Mouse (Mus musculus): Measurements from ENCODE around the gene Gm2974.
"Not testable (repeated sequence)": the region's sequence is repeated elsewhere in the genome, so short reads cannot be mapped to it uniquely, and the experiment has no call there.

The Gm2974 gene

DNA sequence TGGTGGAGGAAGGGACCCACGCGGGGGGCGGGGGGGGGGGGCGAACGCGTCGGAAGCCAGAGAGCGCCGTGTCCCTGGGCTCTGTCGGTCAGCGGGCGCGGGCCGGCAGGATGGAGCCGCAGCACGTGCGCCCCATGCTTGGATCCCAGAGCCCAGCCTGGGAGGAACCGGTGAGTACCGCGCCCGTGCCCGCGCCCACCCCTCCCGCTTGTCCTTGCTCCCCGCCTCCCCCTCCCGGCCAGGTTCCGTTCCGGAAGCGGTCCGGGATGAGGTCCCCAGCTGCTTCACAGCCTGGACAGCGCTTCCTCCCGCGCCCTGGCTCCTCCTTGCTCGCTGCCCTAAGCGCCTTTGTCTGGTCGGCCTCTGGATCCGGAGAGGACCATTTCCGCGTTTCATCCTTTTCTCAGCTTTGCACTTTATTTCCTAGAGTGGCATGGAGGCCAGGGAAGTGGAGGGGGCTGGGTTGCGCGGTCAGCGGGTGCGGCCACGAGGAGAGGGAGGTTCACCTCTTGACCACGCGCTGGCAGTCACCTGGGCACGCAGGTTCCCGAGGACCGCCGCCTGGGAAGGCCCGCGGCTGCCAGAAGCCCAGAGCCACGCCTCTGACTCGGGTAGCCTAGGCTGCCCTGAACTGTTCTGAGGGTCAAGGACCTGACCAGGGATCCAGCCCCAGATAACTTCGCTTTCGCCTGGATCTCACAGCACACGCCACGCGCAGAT is at the start of gene Gm2974:
Gene Gm2974, plus strand, starts transcription at position 86 of the 720 bp plus-strand sequence.
- peak; percentile 4 to 14 for DNase-seq (ENCODE audit: inconsistent age in 2 of 2, low spot score in 1 of 2)

GRCm38 (mm10) chr14:4141646-4142045 is 40.7 kb upstream of the Gm2974 start:
- DNase-seq (ENCODE audit: inconsistent age in 2 of 2, low spot score in 1 of 2) = not testable (repeated sequence)

GRCm38 (mm10) chr14:4164730-4165129 is 17.6 kb upstream of the Gm2974 start, which contains the start of gene Gm3127:
TSS of gene Gm3127 (plus strand) at chr14:4165030.
- DNase-seq (ENCODE audit: inconsistent age in 2 of 2, low spot score in 1 of 2) = not testable (repeated sequence)

- DNase-seq (ENCODE audit: inconsistent age in 2 of 2, low spot score in 1 of 2) = not testable (repeated sequence)
Measured at GRCm38 (mm10) chr14:4182030-4182429, 346 bp upstream of the Gm2974 start.

- not testable (repeated sequence) for DNase-seq (ENCODE audit: inconsistent age in 2 of 2, low spot score in 1 of 2)
Measured at GRCm38 (mm10) chr14:4183375-4183774, 999 bp downstream of the Gm2974 start.

GRCm38 (mm10) chr14:4249331-4249730 is 67.0 kb downstream of the Gm2974 start, which contains the start of gene Gm3138:
TSS of gene Gm3138 (plus strand) at chr14:4249631.
- not testable (repeated sequence) for DNase-seq (ENCODE audit: inconsistent age in 2 of 2, low spot score in 1 of 2)
